Mouse (Mus musculus) E14TG2a.4 (cell line): ENCODE measurements at regions not wholly inside any gene's neighbourhood (a gene's known extent, or its start where the extent isn't known, plus 50 kb on each side); places are given as distances from the start of the nearest gene placed in this dataset.

ENCODE experiments used
- H3K27me3 ChIP-seq: 2 replicates; pipeline ENCODE4 v1.6.1; 2014; ENCODE audit warnings: low read length, control low read depth; ENCODE audit not compliant: insufficient read depth
- H3K36me3 ChIP-seq: 2 replicates; pipeline ENCODE4 v1.6.1; 2014; ENCODE audit warnings: low read length, control low read depth; ENCODE audit not compliant: insufficient read depth
- H3K4me1 ChIP-seq: replicated peaks from 2 replicates; pipeline ENCODE4 v1.6.1; 2014; ENCODE audit warnings: low read depth, low read length, control low read depth
- H3K4me3 ChIP-seq: replicated peaks from 2 replicates; pipeline ENCODE4 v1.5.1; 2014; ENCODE audit warnings: mild to moderate bottlenecking, low read length
- H3K9me3 ChIP-seq: 2 replicates; pipeline ENCODE4 v1.6.1; 2014; ENCODE audit warnings: low read length, control low read depth
- CTCF ChIP-seq: conservative IDR thresholded peaks from 2 replicates; pipeline ENCODE4 v1.5.1; 2014; ENCODE audit warnings: low read length
- NANOG ChIP-seq: IDR thresholded peaks from 2 replicates; pipeline ENCODE4 v1.6.1; 2014; ENCODE audit warnings: borderline replicate concordance, low read length, mixed read lengths
- POU5F1 ChIP-seq: IDR thresholded peaks from 2 replicates; pipeline ENCODE4 v1.6.1; 2014; ENCODE audit warnings: low read length, borderline replicate concordance

GRCm38 (mm10) chr10:87715874-87716600 is 142.0 kb upstream of the Igf1 start:
- Histone ChIP-seq H3K4me3 (no peak overlapping the region), H3K36me3 (no peaks in the 10 kb centered on the region), H3K4me1 (no peaks in the 10 kb centered on the region), H3K27me3 (no peaks in the 10 kb centered on the region), H3K9me3 (0 out of 2 replicates have a peak, but pooled peaks cover 6% of the 10 kb centered on the region)
- TF ChIP-seq POU5F1 (no peak), CTCF (no peak), NANOG (no peak)

GRCm38 (mm10) chr10:87717156-87717555 is 140.9 kb upstream of the Igf1 start:
- no peaks in the 10 kb centered on the region for H3K36me3 ChIP-seq
- TF ChIP-seq POU5F1 (no peak), NANOG (no peak), CTCF (no peak)
- H3K4me3 ChIP-seq = no peak overlapping the region
- no peaks in the 10 kb centered on the region for H3K27me3 ChIP-seq
- H3K9me3 ChIP-seq = 0 out of 2 replicates have a peak, but pooled peaks cover 6% of the 10 kb centered on the region
- H3K4me1 ChIP-seq = no peaks in the 10 kb centered on the region

GRCm38 (mm10) chr10:87718491-87718890 is 139.6 kb upstream of the Igf1 start:
- Histone ChIP-seq H3K9me3 (0 out of 2 replicates have a peak, but pooled peaks cover 6% of the 10 kb centered on the region), H3K27me3 (no peaks in the 10 kb centered on the region), H3K4me3 (no peak overlapping the region), H3K36me3 (no peaks in the 10 kb centered on the region), H3K4me1 (no peaks in the 10 kb centered on the region)
- TF ChIP-seq CTCF (no peak), POU5F1 (no peak), NANOG (no peak)

GRCm38 (mm10) chr10:87719978-87720377 is 138.1 kb upstream of the Igf1 start:
- Histone ChIP-seq H3K4me3 (no peak overlapping the region), H3K27me3 (no peaks in the 10 kb centered on the region), H3K4me1 (no peaks in the 10 kb centered on the region), H3K9me3 (0 out of 2 replicates have a peak, but pooled peaks cover 6% of the 10 kb centered on the region), H3K36me3 (no peaks in the 10 kb centered on the region)
- TF ChIP-seq POU5F1 (no peak), NANOG (no peak), CTCF (no peak)

GRCm38 (mm10) chr10:87722244-87722643 is 135.8 kb upstream of the Igf1 start:
- H3K36me3 ChIP-seq = no peaks in the 10 kb centered on the region
- H3K4me3 ChIP-seq = no peak overlapping the region
- H3K27me3 ChIP-seq = no peaks in the 10 kb centered on the region
- TF ChIP-seq POU5F1 (no peak), CTCF (no peak), NANOG (no peak)
- H3K9me3 ChIP-seq = 0 out of 2 replicates have a peak, but pooled peaks cover 6% of the 10 kb centered on the region
- peaks cover 12% of the 10 kb centered on the region for H3K4me1 ChIP-seq

GRCm38 (mm10) chr10:87732658-87733057 is 125.4 kb upstream of the Igf1 start:
- no peaks in the 10 kb centered on the region for H3K4me1 ChIP-seq

GRCm38 (mm10) chr10:87733241-87733640 is 124.8 kb upstream of the Igf1 start:
- Histone ChIP-seq H3K4me1 (no peaks in the 10 kb centered on the region), H3K4me3 (no peak overlapping the region), H3K27me3 (no peaks in the 10 kb centered on the region), H3K36me3 (no peaks in the 10 kb centered on the region), H3K9me3 (no peaks in the 10 kb centered on the region)
- TF ChIP-seq NANOG (no peak), CTCF (no peak), POU5F1 (no peak)

More at GRCm38 (mm10) chr10:87732658-87733057, 125.4 kb upstream of the Igf1 start:
- no peaks in the 10 kb centered on the region for H3K36me3 ChIP-seq
- H3K27me3 ChIP-seq = no peaks in the 10 kb centered on the region
- TF ChIP-seq NANOG = no peak
- H3K9me3 ChIP-seq = no peaks in the 10 kb centered on the region
- H3K4me3 ChIP-seq = no peak overlapping the region

- no peaks in the 10 kb centered on the region for H3K27me3 ChIP-seq
- no peaks in the 10 kb centered on the region; the same call in 1 of the 2 replicates for H3K4me1 ChIP-seq
- H3K36me3 ChIP-seq = no peaks in the 10 kb centered on the region
- TF ChIP-seq POU5F1 (no peak), NANOG (no peak), CTCF (no peak)
- no peaks in the 10 kb centered on the region for H3K9me3 ChIP-seq
- no peak overlapping the region for H3K4me3 ChIP-seq
Measured at GRCm38 (mm10) chr10:87740323-87740722, 117.7 kb upstream of the Igf1 start.

- H3K9me3 ChIP-seq = no peaks in the 10 kb centered on the region
- no peak overlapping the region for H3K4me3 ChIP-seq
- H3K27me3 ChIP-seq = no peaks in the 10 kb centered on the region
Measured at GRCm38 (mm10) chr10:87742766-87743165, 115.3 kb upstream of the Igf1 start.

More at GRCm38 (mm10) chr10:87742766-87743165, 115.3 kb upstream of the Igf1 start:
- Histone ChIP-seq H3K4me1 (no peaks in the 10 kb centered on the region; the same call in 1 of the 2 replicates), H3K36me3 (no peaks in the 10 kb centered on the region)
- TF ChIP-seq POU5F1 (no peak), NANOG (no peak), CTCF (no peak)
